Mouse (Mus musculus) stomach, postnatal 0 days (tissue): ENCODE results near the gene Tmem259. TPM values are rescaled to one million over a fixed set of nuclear protein-coding genes. Genes with fewer than 3 reads are reported as not detected.

Experiments used
- ATAC-seq: fragments of 200-750 bp; cut with Nextera tagmentation; 2 replicates; pipeline ENCODE4 v1.8.0; 2017; ENCODE audit not compliant: low FRiP score, low TSS enrichment
- DNase-seq: peaks from one replicate; pipeline ENCODE4 v3.0.0-alpha.2; 2016; ENCODE audit warnings: low spot score
- H3K27ac ChIP-seq: fragments of 300-500 bp; sonication (generic); replicated peaks from 2 replicates; pipeline ENCODE4 v1.5.1; 2014; ENCODE audit warnings: mild to moderate bottlenecking, control low read depth
- H3K27me3 ChIP-seq: fragments of 300-500 bp; sonication (generic); 2 replicates; pipeline ENCODE4 v1.6.1; 2014; ENCODE audit warnings: low read length; ENCODE audit not compliant: control insufficient read depth, insufficient read depth
- H3K36me3 ChIP-seq: fragments of 300-500 bp; sonication (generic); 2 replicates; pipeline ENCODE4 v1.6.1; 2014; ENCODE audit warnings: low read length, mixed read lengths; ENCODE audit not compliant: control insufficient read depth, insufficient read depth
- H3K4me1 ChIP-seq: fragments of 300-500 bp; sonication (generic); replicated peaks from 2 replicates; pipeline ENCODE4 v1.6.1; 2014; ENCODE audit warnings: antibody characterized with exemption; ENCODE audit not compliant: control insufficient read depth, insufficient read depth
- H3K4me2 ChIP-seq: fragments of 300-500 bp; sonication (generic); replicated peaks from 2 replicates; pipeline ENCODE4 v1.6.1; 2014; ENCODE audit warnings: low read depth, mild to moderate bottlenecking, control low read depth, moderate library complexity
- H3K4me3 ChIP-seq: fragments of 300-500 bp; sonication (generic); 2 replicates; pipeline ENCODE4 v1.5.1; 2014; ENCODE audit warnings: low read depth, low read length, control low read depth
- H3K9ac ChIP-seq: fragments of 300-500 bp; sonication (generic); 2 replicates; pipeline ENCODE4 v1.6.1; 2014; ENCODE audit warnings: mild to moderate bottlenecking, low read length, control low read depth, mixed read lengths
- H3K9me3 ChIP-seq: fragments of 300-500 bp; sonication (generic); 2 replicates; pipeline ENCODE4 v1.6.1; 2016; ENCODE audit warnings: low read length; ENCODE audit not compliant: control insufficient read depth
- CTCF ChIP-seq: IDR thresholded peaks from 2 replicates; pipeline ENCODE4 v1.5.1; 2016; ENCODE audit warnings: antibody characterized with exemption, low read depth, mild to moderate bottlenecking, moderate library complexity
- EP300 ChIP-seq: optimal IDR thresholded peaks from 2 replicates; pipeline ENCODE3; 2016; ENCODE audit warnings: antibody characterized with exemption
- whole genome bisulfite sequencing: fragments of 180-500 bp; shearing (Covaris S2); extraction: QIAGEN DNeasy Blood & Tissue Kit; methylation state at CpG from one replicate; pipeline ENCODE4 v1.1.7; 2014; 5-methylcytosine and 5-hydroxymethylcytosine counted together
- polyA plus RNA-seq: library from polyadenylated mRNA; unstranded; fragments of >200 nt; fragmentation: Nextera tagmentation; extraction: Ambion mirVana; gene quantifications from 2 replicates; pipeline ENCODE4 v1.2.1, GENCODE M21; 2015

Tmem259 gene
- polyA plus RNA-seq, 1 experiment from 2014 or later, result 18.5 TPM

DNA sequence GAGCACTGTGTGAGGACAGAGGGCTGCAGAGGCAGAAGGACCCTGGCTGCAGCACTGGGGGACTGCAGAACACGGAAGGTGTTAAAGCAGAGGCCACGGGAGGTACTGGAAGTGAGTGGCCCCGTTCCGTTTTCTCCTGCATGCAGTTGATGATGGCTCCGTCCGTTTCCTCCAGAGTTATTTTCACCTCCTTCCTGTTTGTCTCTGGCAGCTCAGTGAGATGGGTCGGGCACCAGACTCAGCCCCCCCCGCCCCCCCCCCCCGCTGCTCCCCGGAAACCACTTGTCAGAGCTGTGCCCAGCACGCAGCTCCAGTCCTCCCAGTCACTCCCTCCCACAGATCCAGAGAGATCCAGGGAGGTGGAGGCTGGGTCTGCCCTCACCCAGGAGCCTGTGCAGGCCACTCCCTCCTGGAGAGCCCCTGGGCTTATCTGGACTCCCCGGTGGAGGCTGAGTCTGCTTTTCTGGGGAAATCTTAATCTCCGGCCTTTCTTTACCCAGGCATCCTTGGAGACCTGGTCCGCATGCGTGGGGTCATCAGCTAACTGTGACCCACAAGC, 34.7 kb upstream of the Tmem259 start:
- Histone ChIP-seq H3K36me3 (no peaks in the 10 kb centered on the region), H3K4me3 (no peak overlapping the region), H3K27me3 (no peaks in the 10 kb centered on the region), H3K27ac (peak overlapping the region; percentile 24; the same call in 1 of the 2 replicates), H3K4me1 (0 out of 2 replicates have a peak, but pooled peaks cover 3% of the 10 kb centered on the region), H3K9me3 (no peaks in the 10 kb centered on the region), H3K9ac (no peak overlapping the region), H3K4me2 (peak overlapping the region; percentile 27)
- ATAC-seq (peak; percentile 42; the same call in 1 of the 2 replicates), DNase-seq (peak; percentile 57)
- 6% methylated on average over 15 of the region's 15 CpGs for WGBS
- TF ChIP-seq CTCF (0 out of 2 replicates have a peak, but pooled peaks have one; percentile 4), EP300 (no peak)

DNA sequence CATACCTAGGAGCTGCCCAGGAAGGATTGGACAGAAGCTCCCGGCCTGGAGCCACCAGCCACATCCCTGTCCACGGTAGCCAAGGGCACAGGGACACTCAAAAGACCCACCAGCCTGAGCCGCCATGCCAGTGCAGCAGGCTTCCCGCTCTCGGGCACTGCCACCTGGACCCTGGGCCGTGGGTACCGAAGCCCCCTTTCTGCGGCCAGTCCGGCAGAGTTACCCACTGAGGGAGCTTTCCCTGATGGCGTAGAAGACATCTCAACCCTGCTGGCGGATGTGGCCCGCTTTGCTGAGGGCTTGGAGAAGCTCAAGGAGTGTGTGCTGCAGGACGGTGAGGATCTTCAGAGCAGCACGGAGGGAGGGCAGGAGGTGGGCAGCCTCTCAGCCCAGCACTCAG, 33.6 kb upstream of the Tmem259 start:
- TF ChIP-seq CTCF (no peak), EP300 (no peak)
- Histone ChIP-seq H3K4me3 (no peak overlapping the region), H3K4me2 (no peak overlapping the region), H3K9ac (0 out of 2 replicates have a peak overlapping the region, but pooled peaks have one; percentile 13), H3K9me3 (no peaks in the 10 kb centered on the region), H3K27ac (no peak overlapping the region), H3K36me3 (no peaks in the 10 kb centered on the region), H3K4me1 (0 out of 2 replicates have a peak, but pooled peaks cover 3% of the 10 kb centered on the region), H3K27me3 (no peaks in the 10 kb centered on the region)
- no peak for DNase-seq
- no peak for ATAC-seq
- whole genome bisulfite sequencing, result 82% methylated on average over 14 of the region's 14 CpGs

DNA sequence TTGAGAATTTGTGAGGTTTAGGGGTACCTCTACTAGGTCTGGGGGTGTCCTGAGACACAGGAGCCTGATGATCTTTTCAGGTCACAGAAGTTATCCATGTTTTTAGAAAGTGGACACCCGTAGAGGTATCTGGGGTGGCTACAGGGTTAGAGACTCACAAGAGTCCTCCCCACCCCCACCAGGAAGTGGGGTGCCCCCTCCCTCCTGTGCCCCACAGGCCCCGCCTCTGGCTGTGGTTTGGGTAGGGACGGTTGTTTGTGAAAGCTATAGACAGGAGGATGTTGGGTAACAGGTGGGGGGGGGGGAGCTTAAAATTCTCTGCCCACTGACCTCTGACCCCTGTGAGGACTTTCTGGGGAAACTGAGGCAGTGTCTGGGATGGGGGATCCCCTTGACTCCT, 33.2 kb upstream of the Tmem259 start:
- no peak for DNase-seq
- no peak for TF ChIP-seq CTCF
- TF ChIP-seq EP300, result no peak
- H3K4me1 ChIP-seq, result 0 out of 2 replicates have a peak, but pooled peaks cover 3% of the 10 kb centered on the region
- H3K9ac ChIP-seq, result no peak overlapping the region
- H3K36me3 ChIP-seq, result no peaks in the 10 kb centered on the region
- no peaks in the 10 kb centered on the region for H3K9me3 ChIP-seq
- H3K4me2 ChIP-seq, result no peak overlapping the region
- ATAC-seq, result no peak
- no peak overlapping the region for H3K27ac ChIP-seq
- H3K4me3 ChIP-seq, result no peak overlapping the region
- 67% methylated on average over 3 of the region's 3 CpGs for WGBS
- no peaks in the 10 kb centered on the region for H3K27me3 ChIP-seq

DNA sequence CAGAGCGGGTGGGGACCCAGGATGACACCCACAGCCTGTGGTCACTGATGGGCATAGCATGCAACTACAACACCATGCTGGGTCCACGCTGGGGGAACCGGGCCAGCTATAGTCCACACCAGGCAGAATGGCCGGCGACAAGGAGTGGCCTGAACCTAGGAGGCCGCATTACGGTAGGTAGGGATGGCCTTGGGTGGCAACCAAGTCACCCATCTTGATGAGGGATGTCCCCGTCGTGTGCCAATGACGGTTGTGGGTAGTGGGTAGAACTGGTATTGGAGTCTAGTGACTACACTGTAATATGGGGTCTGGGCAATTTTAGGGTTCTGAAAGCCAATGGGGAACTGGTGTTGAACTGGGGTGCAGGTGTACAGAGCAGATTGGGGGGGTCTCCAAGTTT, 32.8 kb upstream of the Tmem259 start:
- Histone ChIP-seq H3K4me3 (0 out of 2 replicates have a peak overlapping the region, but pooled peaks have one; percentile 2), H3K27ac (peak overlapping the region; percentile 45; the same call in 1 of the 2 replicates), H3K4me1 (0 out of 2 replicates have a peak, but pooled peaks cover 3% of the 10 kb centered on the region), H3K4me2 (no peak overlapping the region), H3K36me3 (no peaks in the 10 kb centered on the region), H3K9me3 (no peaks in the 10 kb centered on the region), H3K9ac (no peak overlapping the region), H3K27me3 (no peaks in the 10 kb centered on the region)
- DNase-seq (no peak), ATAC-seq (no peak)
- 91% methylated on average over 10 of the region's 10 CpGs for WGBS
- TF ChIP-seq CTCF (no peak), EP300 (no peak)

DNA sequence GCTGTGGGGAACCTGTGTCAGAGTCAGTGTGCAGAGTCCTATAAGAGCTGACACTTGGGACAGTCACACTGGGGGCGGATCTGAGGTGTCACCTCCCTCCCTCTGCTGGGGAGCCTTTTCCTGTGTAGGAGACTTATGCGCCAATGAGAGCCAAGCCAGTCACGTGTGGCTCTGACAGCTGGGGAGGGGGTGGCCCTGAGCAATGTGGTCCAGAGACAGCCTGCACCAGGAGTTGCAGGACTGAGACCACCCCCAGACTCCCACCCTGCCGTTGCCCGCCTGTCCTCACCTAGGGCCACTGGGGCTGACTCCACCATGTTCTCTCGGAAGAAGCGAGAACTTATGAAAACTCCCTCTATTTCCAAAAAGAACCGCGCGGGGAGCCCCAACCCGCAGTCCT, 32.4 kb upstream of the Tmem259 start, which contains the start of gene Arhgap45:
Gene Arhgap45 (plus strand): TSS at position 143 of the 400 bp plus-strand sequence.
- Histone ChIP-seq H3K27me3 (no peaks in the 10 kb centered on the region), H3K9me3 (no peaks in the 10 kb centered on the region), H3K27ac (peak within 1 kb of the TSS; percentile 45; the same call in 1 of the 2 replicates), H3K4me1 (0 out of 2 replicates have a peak, but pooled peaks cover 3% of the 10 kb centered on the region), H3K4me3 (0 out of 2 replicates have a peak within 1 kb of the TSS, but pooled peaks have one; percentile 2), H3K4me2 (no peak within 1 kb of the TSS), H3K36me3 (0 out of 2 replicates have a peak, but pooled peaks cover 1% of the 10 kb centered on the region), H3K9ac (no peak within 1 kb of the TSS)
- TF ChIP-seq EP300, result no peak
- TF ChIP-seq CTCF, result no peak
- 70% methylated on average over 11 of the region's 11 CpGs for WGBS
- ATAC-seq (no peak), DNase-seq (no peak)

DNA sequence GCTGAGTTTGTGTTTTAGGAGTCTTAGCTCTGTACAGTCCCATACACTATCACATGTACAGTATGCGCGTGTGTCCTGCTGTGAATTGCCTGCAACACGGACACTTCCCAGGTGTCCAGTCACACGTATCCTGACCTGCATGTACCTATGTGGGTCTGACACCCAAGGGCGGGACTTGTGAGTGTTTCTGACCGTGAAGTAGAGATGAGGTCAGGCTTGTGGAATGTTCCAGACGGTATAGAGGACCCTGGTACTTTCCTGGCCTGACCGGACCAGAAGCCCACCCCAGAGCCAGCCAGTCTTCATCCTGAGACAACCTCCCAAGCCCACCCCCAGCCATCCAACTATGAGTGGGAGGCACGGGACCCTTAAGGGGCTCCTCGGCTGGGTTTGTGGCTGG, 31.5 kb upstream of the Tmem259 start:
- Histone ChIP-seq H3K4me1 (0 out of 2 replicates have a peak, but pooled peaks cover 3% of the 10 kb centered on the region), H3K9me3 (0 out of 2 replicates have a peak, but pooled peaks cover 3% of the 10 kb centered on the region), H3K4me2 (no peak overlapping the region), H3K27ac (no peak overlapping the region), H3K27me3 (no peaks in the 10 kb centered on the region), H3K9ac (no peak overlapping the region), H3K4me3 (no peak overlapping the region), H3K36me3 (peaks cover 8% of the 10 kb centered on the region; the same call in 1 of the 2 replicates)
- TF ChIP-seq EP300 (no peak), CTCF (no peak)
- DNase-seq, result no peak
- 77% methylated on average over 10 of the region's 10 CpGs for WGBS
- no peak for ATAC-seq
